In genomic region chr15:88123907-88124523, GRCm38 (mm10) we compare ENCODE assay signal across 15 mouse cellular contexts.
A peak's percentile ranks its signal among the peaks of the same experiment; 100 is the strongest.
DNase-seq lines count a peak whose midpoint lies in the region; ATAC-seq lines count a peak whose summit lies in the region.
"Had no signal": no experiment of that assay in that cellular context is flagged by ENCODE, and none has a peak within 500 bp of the region (broad histone marks: within the 10 kb centered on the region; RNA-seq: fewer than 3 reads in every experiment).

No protein-coding gene starts in this region.

- DNase-seq in forebrain, embryonic 11.5 days (ENCODE audit: low spot score), result no peak
- DNase-seq in left cerebral cortex, postnatal 10 days (ENCODE audit: extremely low spot score in 1 of 2, low spot score in 2 of 2), result peak; percentile 30 to 42
- no peak for DNase-seq in left cerebral cortex, adult 8-10 months (ENCODE audit: low spot score in 2 of 2)
- peak; percentile 81 for DNase-seq in Muller cell, postnatal 12 days (ENCODE audit: inconsistent ontology term)
- DNase-seq in cerebellum, adult 9-10 months, result peak; percentile 57
- no peak for DNase-seq in thymus, postnatal 4 days
- DNase-seq: adrenal gland, adult 8-10 months; heart, adult 11 months; kidney, postnatal 14 days; liver, embryonic 13.5 days; lung, postnatal 14 days had no signal

- no peak overlapping the region for H3K4me3 ChIP-seq in forebrain, embryonic 16.5 days (replicated peaks; ENCODE audit: low read length)
- H3K4me3 ChIP-seq in forebrain, embryonic 11.5 days (ENCODE audit: low read depth, low read length), result no peak overlapping the region
- H3K4me3 ChIP-seq: embryonic facial prominence, embryonic 12.5 days; liver, embryonic 13.5 days had no signal

- no peaks in the 10 kb centered on the region for H3K4me1 ChIP-seq in forebrain, embryonic 16.5 days (replicated peaks; ENCODE audit: control insufficient read depth, insufficient read depth, low read length)
- H3K4me1 ChIP-seq in forebrain, embryonic 11.5 days (replicated peaks; ENCODE audit: control insufficient read depth, insufficient read depth, low read length), result no peaks in the 10 kb centered on the region
- H3K4me1 ChIP-seq: embryonic facial prominence, embryonic 12.5 days; liver, embryonic 13.5 days had no signal

- H3K27me3 ChIP-seq in forebrain, embryonic 16.5 days (replicated peaks; ENCODE audit: control insufficient read depth, insufficient read depth, low read length), result no peaks in the 10 kb centered on the region
- no peaks in the 10 kb centered on the region for H3K27me3 ChIP-seq in forebrain, embryonic 11.5 days (ENCODE audit: control insufficient read depth, insufficient read depth, low read length)
- H3K27me3 ChIP-seq: embryonic facial prominence, embryonic 12.5 days; liver, embryonic 13.5 days had no signal

- H3K9ac ChIP-seq in forebrain, embryonic 16.5 days (replicated peaks; ENCODE audit: low read depth, low read length), result no peak overlapping the region
- no peak overlapping the region for H3K9ac ChIP-seq in forebrain, embryonic 11.5 days (ENCODE audit: low read length)
- H3K9ac ChIP-seq: embryonic facial prominence, embryonic 12.5 days; liver, embryonic 13.5 days had no signal

- intact Hi-C loops in left cerebral cortex, postnatal 10 days (cut with DNase I), result no loop called here

- H3K9me3 ChIP-seq in forebrain, embryonic 16.5 days (ENCODE audit: control insufficient read depth, low read length), result no peaks in the 10 kb centered on the region
- no peaks in the 10 kb centered on the region for H3K9me3 ChIP-seq in forebrain, embryonic 11.5 days (ENCODE audit: control insufficient read depth, low read length)
- H3K9me3 ChIP-seq: embryonic facial prominence, embryonic 12.5 days had no signal

- H3K4me2 ChIP-seq in forebrain, embryonic 16.5 days (ENCODE audit: low read length), result no peak overlapping the region; the same call in 1 of the 2 replicates
- no peak overlapping the region for H3K4me2 ChIP-seq in forebrain, embryonic 11.5 days (ENCODE audit: low read depth, low read length, severe bottlenecking)
- H3K4me2 ChIP-seq: embryonic facial prominence, embryonic 12.5 days; liver, embryonic 13.5 days had no signal

- H3K36me3 ChIP-seq in forebrain, embryonic 16.5 days (ENCODE audit: control insufficient read depth, insufficient read depth), result no peaks in the 10 kb centered on the region
- H3K36me3 ChIP-seq in forebrain, embryonic 11.5 days (ENCODE audit: control insufficient read depth, insufficient read depth, low read length), result no peaks in the 10 kb centered on the region
- H3K36me3 ChIP-seq: embryonic facial prominence, embryonic 12.5 days; liver, embryonic 13.5 days had no signal

- H3K27ac ChIP-seq in forebrain, embryonic 16.5 days (ENCODE audit: low read length), result no peak overlapping the region
- H3K27ac ChIP-seq in forebrain, embryonic 11.5 days (ENCODE audit: low read depth, low read length), result no peak overlapping the region
- H3K27ac ChIP-seq: embryonic facial prominence, embryonic 12.5 days; liver, embryonic 13.5 days had no signal

- 51% methylated on average over 24 of the region's 24 CpGs for WGBS in forebrain, embryonic 16.5 days
- WGBS in forebrain, embryonic 11.5 days, result 89% methylated on average over 24 of the region's 24 CpGs

- ATAC-seq in forebrain, embryonic 16.5 days, result peak; percentile 85
- ATAC-seq in forebrain, embryonic 11.5 days (replicated peaks; ENCODE audit: low FRiP score), result no peak
- no peak for ATAC-seq in megakaryocyte, adult 5-6 weeks (ENCODE audit: poor library complexity, severe bottlenecking)
- ATAC-seq: intestine, embryonic 16.5 days had no signal

Comparison
In these comparisons a context has a peak if more than half of its experiments do, and no peak if none do; other contexts are left out.
1. DNase-seq: peak in left cerebral cortex, postnatal 10 days (2 of 2), Muller cell, postnatal 12 days (single experiment) and cerebellum, adult 9-10 months (single experiment); none in forebrain, embryonic 11.5 days (single experiment), left cerebral cortex, adult 8-10 months (0 of 2) and thymus, postnatal 4 days (single experiment).